Mouse (Mus musculus): ENCODE data around the gene Spaca4. TPM values are rescaled to one million over a fixed set of nuclear protein-coding genes. Genes with fewer than 3 reads are reported as not detected.

Spaca4 gene
- polyA plus RNA-seq, 1 experiment from 2014 or later = not detected

- H3K36me3 ChIP-seq (ENCODE audit: control insufficient read depth, insufficient read depth) = peaks cover 26% of the 10 kb centered on the region
- no peaks in the 10 kb centered on the region for H3K9me3 ChIP-seq (replicated peaks; ENCODE audit: control insufficient read depth, low read length)
- H3K4me1 ChIP-seq (ENCODE audit: control insufficient read depth, low read depth, low read length) = peaks cover 54% of the 10 kb centered on the region
- under 1% methylated on average over 41 of the region's 41 CpGs for WGBS (ENCODE audit: insufficient replicate concordance)
- H3K4me2 ChIP-seq (ENCODE audit: low read depth, low read length) = peak within 1 kb of the TSS; percentile 96
- H3K27me3 ChIP-seq (ENCODE audit: control insufficient read depth, insufficient read depth, low read depth, low read length) = no peaks in the 10 kb centered on the region
- peak within 1 kb of the TSS; percentile 87 for H3K4me3 ChIP-seq (ENCODE audit: low read depth, low read length)
- peak; percentile 72 for ATAC-seq (ENCODE audit: low read depth)
- peak within 1 kb of the TSS; percentile 85 for H3K9ac ChIP-seq (ENCODE audit: low read depth, low read length)
- H3K27ac ChIP-seq (ENCODE audit: low read length) = peak within 1 kb of the TSS; percentile 83
Measured at GRCm38 (mm10) chr7:45717918-45718297, 7.7 kb downstream of the Spaca4 start, which contains the start of gene Sphk2. TSS of gene Sphk2 (minus strand) at chr7:45718002.

GRCm38 (mm10) chr7:45716952-45717917 is 8.4 kb downstream of the Spaca4 start:
- H3K4me3 ChIP-seq (ENCODE audit: low read depth, low read length) = peak overlapping the region; percentile 87
- H3K27me3 ChIP-seq (ENCODE audit: control insufficient read depth, insufficient read depth, low read depth, low read length) = no peaks in the 10 kb centered on the region
- peak overlapping the region; percentile 83 for H3K27ac ChIP-seq (ENCODE audit: low read length)
- peak; percentile 25 for ATAC-seq (ENCODE audit: low read depth)
- H3K4me1 ChIP-seq (ENCODE audit: control insufficient read depth, low read depth, low read length) = peaks cover 60% of the 10 kb centered on the region
- 6% methylated on average over 31 of the region's 31 CpGs for WGBS (ENCODE audit: insufficient replicate concordance)
- H3K4me2 ChIP-seq (ENCODE audit: low read depth, low read length) = peak overlapping the region; percentile 96
- H3K9ac ChIP-seq (ENCODE audit: low read depth, low read length) = peak overlapping the region; percentile 83
- H3K36me3 ChIP-seq (ENCODE audit: control insufficient read depth, insufficient read depth) = peaks cover 29% of the 10 kb centered on the region
- H3K9me3 ChIP-seq (replicated peaks; ENCODE audit: control insufficient read depth, low read length) = no peaks in the 10 kb centered on the region

GRCm38 (mm10) chr7:45716460-45716857 is 9.2 kb downstream of the Spaca4 start:
- peaks cover 60% of the 10 kb centered on the region for H3K4me1 ChIP-seq (ENCODE audit: control insufficient read depth, low read depth, low read length)

GRCm38 (mm10) chr7:45715741-45716459 is 9.7 kb downstream of the Spaca4 start:
- Histone ChIP-seq H3K4me1 (ENCODE audit: control insufficient read depth, low read depth, low read length) (peaks cover 60% of the 10 kb centered on the region), H3K9me3 (replicated peaks; ENCODE audit: control insufficient read depth, low read length) (no peaks in the 10 kb centered on the region), H3K27me3 (ENCODE audit: control insufficient read depth, insufficient read depth, low read depth, low read length) (no peaks in the 10 kb centered on the region), H3K9ac (ENCODE audit: low read depth, low read length) (peak overlapping the region; percentile 83), H3K4me2 (ENCODE audit: low read depth, low read length) (peak overlapping the region; percentile 96), H3K36me3 (ENCODE audit: control insufficient read depth, insufficient read depth) (peaks cover 35% of the 10 kb centered on the region), H3K27ac (ENCODE audit: low read length) (peak overlapping the region; percentile 72), H3K4me3 (ENCODE audit: low read depth, low read length) (peak overlapping the region; percentile 87)
- WGBS (ENCODE audit: insufficient replicate concordance) = 45% methylated on average over 19 of the region's 19 CpGs
- no peak for ATAC-seq (ENCODE audit: low read depth)

More at GRCm38 (mm10) chr7:45716460-45716857, 9.2 kb downstream of the Spaca4 start:
- H3K27ac ChIP-seq (ENCODE audit: low read length) = peak overlapping the region; percentile 72
- H3K27me3 ChIP-seq (ENCODE audit: control insufficient read depth, insufficient read depth, low read depth, low read length) = no peaks in the 10 kb centered on the region
- WGBS (ENCODE audit: insufficient replicate concordance) = 67% methylated on average over 3 of the region's 3 CpGs
- H3K4me2 ChIP-seq (ENCODE audit: low read depth, low read length) = peak overlapping the region; percentile 96
- H3K9me3 ChIP-seq (replicated peaks; ENCODE audit: control insufficient read depth, low read length) = no peaks in the 10 kb centered on the region
- H3K36me3 ChIP-seq (ENCODE audit: control insufficient read depth, insufficient read depth) = peaks cover 34% of the 10 kb centered on the region
- H3K4me3 ChIP-seq (ENCODE audit: low read depth, low read length) = peak overlapping the region; percentile 87
- H3K9ac ChIP-seq (ENCODE audit: low read depth, low read length) = peak overlapping the region; percentile 83
- no peak for ATAC-seq (ENCODE audit: low read depth)

- H3K36me3 ChIP-seq (ENCODE audit: control insufficient read depth, insufficient read depth) = peaks cover 28% of the 10 kb centered on the region
- H3K9me3 ChIP-seq (replicated peaks; ENCODE audit: control insufficient read depth, low read length) = no peaks in the 10 kb centered on the region
- peak within 1 kb of the TSS; percentile 96 for H3K4me2 ChIP-seq (ENCODE audit: low read depth, low read length)
- WGBS (ENCODE audit: insufficient replicate concordance) = 6% methylated on average over 32 of the region's 34 CpGs
- H3K4me3 ChIP-seq (ENCODE audit: low read depth, low read length) = peak within 1 kb of the TSS; percentile 87
- peak; percentile 89 for ATAC-seq (ENCODE audit: low read depth)
- peaks cover 58% of the 10 kb centered on the region for H3K4me1 ChIP-seq (ENCODE audit: control insufficient read depth, low read depth, low read length)
- no peaks in the 10 kb centered on the region for H3K27me3 ChIP-seq (ENCODE audit: control insufficient read depth, insufficient read depth, low read depth, low read length)
- H3K9ac ChIP-seq (ENCODE audit: low read depth, low read length) = peak within 1 kb of the TSS; percentile 83
- H3K27ac ChIP-seq (ENCODE audit: low read length) = peak within 1 kb of the TSS; percentile 72
Measured at GRCm38 (mm10) chr7:45715090-45715708, 10.4 kb downstream of the Spaca4 start, which contains the start of gene Rpl18. TSS of gene Rpl18 (plus strand) at chr7:45715457.

GRCm38 (mm10) chr7:45714630-45715089 is 11.0 kb downstream of the Spaca4 start:
- H3K27ac ChIP-seq (ENCODE audit: low read length) = peak overlapping the region; percentile 70
- H3K9me3 ChIP-seq (replicated peaks; ENCODE audit: control insufficient read depth, low read length) = no peaks in the 10 kb centered on the region
- peak; percentile 33 for ATAC-seq (ENCODE audit: low read depth)
- no peaks in the 10 kb centered on the region for H3K27me3 ChIP-seq (ENCODE audit: control insufficient read depth, insufficient read depth, low read depth, low read length)
- WGBS (ENCODE audit: insufficient replicate concordance) = 8% methylated on average over 14 of the region's 14 CpGs
- H3K4me3 ChIP-seq (ENCODE audit: low read depth, low read length) = peak overlapping the region; percentile 87
- peak overlapping the region; percentile 96 for H3K4me2 ChIP-seq (ENCODE audit: low read depth, low read length)
- H3K36me3 ChIP-seq (ENCODE audit: control insufficient read depth, insufficient read depth) = peaks cover 24% of the 10 kb centered on the region
- H3K9ac ChIP-seq (ENCODE audit: low read depth, low read length) = peak overlapping the region; percentile 74
- peaks cover 54% of the 10 kb centered on the region for H3K4me1 ChIP-seq (ENCODE audit: control insufficient read depth, low read depth, low read length)

- Histone ChIP-seq H3K27ac (ENCODE audit: low read length) (peak overlapping the region; percentile 70), H3K27me3 (ENCODE audit: control insufficient read depth, insufficient read depth, low read depth, low read length) (no peaks in the 10 kb centered on the region), H3K9ac (ENCODE audit: low read depth, low read length) (peak overlapping the region; percentile 74), H3K4me3 (ENCODE audit: low read depth, low read length) (peak overlapping the region; percentile 87), H3K9me3 (replicated peaks; ENCODE audit: control insufficient read depth, low read length) (no peaks in the 10 kb centered on the region), H3K36me3 (ENCODE audit: control insufficient read depth, insufficient read depth) (peaks cover 19% of the 10 kb centered on the region), H3K4me1 (ENCODE audit: control insufficient read depth, low read depth, low read length) (peaks cover 47% of the 10 kb centered on the region), H3K4me2 (ENCODE audit: low read depth, low read length) (peak overlapping the region; percentile 96)
- no peak for ATAC-seq (ENCODE audit: low read depth)
- 73% methylated on average over 6 of the region's 6 CpGs for WGBS (ENCODE audit: insufficient replicate concordance)
Measured at GRCm38 (mm10) chr7:45713881-45714520, 11.6 kb downstream of the Spaca4 start.

GRCm38 (mm10) chr7:45713396-45713795 is 12.2 kb downstream of the Spaca4 start:
- Histone ChIP-seq H3K27me3 (ENCODE audit: control insufficient read depth, insufficient read depth, low read depth, low read length) (no peaks in the 10 kb centered on the region), H3K27ac (ENCODE audit: low read length) (peak overlapping the region; percentile 70), H3K4me2 (ENCODE audit: low read depth, low read length) (no peak overlapping the region), H3K9ac (ENCODE audit: low read depth, low read length) (no peak overlapping the region), H3K9me3 (replicated peaks; ENCODE audit: control insufficient read depth, low read length) (no peaks in the 10 kb centered on the region), H3K4me1 (ENCODE audit: control insufficient read depth, low read depth, low read length) (peaks cover 48% of the 10 kb centered on the region), H3K36me3 (ENCODE audit: control insufficient read depth, insufficient read depth) (peaks cover 19% of the 10 kb centered on the region), H3K4me3 (ENCODE audit: low read depth, low read length) (no peak overlapping the region)
- no peak for ATAC-seq (ENCODE audit: low read depth)
- 85% methylated on average over 16 of the region's 16 CpGs for WGBS (ENCODE audit: insufficient replicate concordance)
